Mouse (Mus musculus) cerebellum, postnatal 36 days (tissue): ENCODE measurements at regions not wholly inside any gene's neighbourhood (a gene's known extent, or its start where the extent isn't known, plus 50 kb on each side); places are given as distances from the start of the nearest gene placed in this dataset.

Experiments
- DNase-seq, 2 experiments: peaks; one replicate each; pipeline ENCODE4 v3.0.0; 2021 to 2022; ENCODE audit warnings: mixed read lengths in 2 of 2

- DNase-seq, result peak in 1 of 2 experiments; percentile 13
Measured at GRCm38 (mm10) chr14:91889141-91889631, 2001.3 kb downstream of the Pcdh9 start.

- no peak for DNase-seq
Measured at GRCm38 (mm10) chr14:91865935-91866664, 2024.4 kb downstream of the Pcdh9 start.

GRCm38 (mm10) chr14:91852258-91852657, 2038.2 kb downstream of the Pcdh9 start:
- no peak for DNase-seq
